Mouse (Mus musculus) adrenal gland, adult 18-20 months (tissue): ENCODE results near the gene Sipa1l3. TPM values are rescaled to one million over a fixed set of nuclear protein-coding genes. Genes with fewer than 3 reads are reported as not detected.

Source experiments
- DNase-seq, 2 experiments: peaks; one replicate each; pipeline ENCODE4 v3.0.0; 2021 to 2022; ENCODE audit warnings: low spot score in 2 of 2
- total RNA-seq, 2 experiments: library from RNA; stranded (reverse); gene quantifications; 1 replicate in 1 of 2; 2 replicates in 1 of 2; pipeline ENCODE4 v1.2.3; 2021

Gene Sipa1l3
- total RNA-seq, 2 experiments from 2014 or later = 23.5 to 42.5 TPM

DNA sequence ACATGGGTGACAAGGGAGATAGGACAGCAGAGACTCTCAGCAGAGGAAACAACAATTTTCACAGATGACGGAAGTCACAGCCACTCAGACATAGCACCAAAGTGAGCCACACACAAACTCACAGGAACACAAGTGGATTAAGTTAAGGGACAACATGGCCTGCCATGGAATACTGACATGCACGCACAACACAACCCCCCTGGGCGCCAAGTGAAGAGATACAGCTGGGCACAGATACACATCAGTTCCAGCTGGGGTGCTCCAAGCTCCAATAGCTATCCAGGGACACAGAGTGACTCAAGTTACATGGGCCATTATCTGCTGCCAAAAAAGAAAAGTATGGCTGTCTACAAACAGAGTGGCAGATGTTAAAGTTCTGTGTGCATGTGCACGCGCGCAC is 228.6 kb downstream of the Sipa1l3 start:
- DNase-seq = no peak

DNA sequence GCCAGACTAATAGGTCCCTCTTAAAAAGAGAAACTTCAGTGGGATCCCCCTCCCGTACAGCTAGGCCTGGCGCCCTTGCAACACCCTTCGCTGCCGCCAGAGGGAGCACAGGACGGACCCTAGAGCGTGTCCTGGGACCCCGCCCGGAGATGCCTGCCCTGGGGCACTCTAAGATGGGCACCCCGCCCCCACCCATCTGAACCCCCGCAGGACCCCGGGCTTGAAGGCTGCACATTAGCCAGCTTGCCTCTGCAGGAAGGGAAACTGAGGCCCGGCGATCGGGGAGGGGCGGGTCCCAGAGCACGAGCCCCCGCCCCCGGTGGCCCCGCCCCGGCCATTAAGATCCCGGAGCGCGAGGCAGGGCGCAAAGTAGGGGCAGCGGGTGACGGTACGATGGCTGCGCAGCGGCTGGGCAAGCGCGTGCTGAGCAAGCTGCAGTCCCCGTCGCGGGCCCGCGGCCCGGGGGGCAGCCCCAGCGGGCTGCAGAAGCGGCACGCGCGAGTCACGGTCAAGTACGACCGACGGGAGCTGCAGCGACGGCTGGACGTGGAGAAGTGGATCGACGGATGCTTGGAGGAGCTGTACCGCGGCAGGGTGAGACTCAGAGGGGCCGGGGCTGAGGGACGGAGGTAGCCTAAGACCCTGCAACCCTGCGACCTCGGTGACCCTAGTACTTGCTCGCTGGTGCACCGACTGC is 229.4 kb downstream of the Sipa1l3 start, which contains the start of gene Ppp1r14a:
TSS of gene Ppp1r14a (plus strand) at position 367 of the 697 bp plus-strand sequence.
- peak; percentile 64 to 72 for DNase-seq

DNA sequence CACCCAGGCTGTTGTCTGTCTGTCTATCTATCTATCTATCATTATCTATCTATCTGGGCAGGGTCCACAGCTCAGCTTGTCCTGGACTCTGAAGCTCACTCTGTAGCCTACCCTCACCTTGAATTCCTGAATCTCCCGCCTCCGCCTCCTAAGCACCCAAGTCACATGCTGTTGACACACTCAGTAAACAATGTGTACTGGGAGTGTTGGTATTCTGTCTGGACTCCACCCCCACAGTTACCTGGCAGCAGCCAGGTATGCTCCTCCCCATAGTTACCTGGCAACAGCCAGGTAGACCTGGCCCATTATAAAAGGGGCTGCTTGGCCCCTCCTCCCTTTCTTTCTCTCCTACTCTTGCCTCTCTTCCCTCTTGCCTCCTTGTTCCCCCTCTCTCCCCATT is 230.4 kb downstream of the Sipa1l3 start:
- no peak for DNase-seq

DNA sequence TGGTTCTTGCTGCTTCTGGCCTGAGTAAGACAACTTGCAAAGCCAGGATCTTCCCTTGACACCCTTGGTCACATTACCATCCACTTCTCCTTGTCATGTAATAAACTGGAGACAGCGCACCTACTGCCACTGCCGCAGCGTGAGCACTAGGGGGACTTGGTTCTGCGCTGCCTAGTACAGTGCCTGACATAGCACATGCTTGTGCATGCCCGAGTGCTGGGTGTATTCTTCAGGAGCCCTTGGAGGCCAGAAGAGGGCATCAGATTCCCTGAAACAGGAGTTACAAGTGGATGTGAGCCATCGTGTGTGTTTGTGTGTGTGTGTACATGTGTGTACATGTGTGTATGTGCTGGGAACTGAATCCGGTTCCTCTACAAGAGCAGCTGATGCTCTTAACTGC is 231.0 kb downstream of the Sipa1l3 start:
- no peak for DNase-seq

DNA sequence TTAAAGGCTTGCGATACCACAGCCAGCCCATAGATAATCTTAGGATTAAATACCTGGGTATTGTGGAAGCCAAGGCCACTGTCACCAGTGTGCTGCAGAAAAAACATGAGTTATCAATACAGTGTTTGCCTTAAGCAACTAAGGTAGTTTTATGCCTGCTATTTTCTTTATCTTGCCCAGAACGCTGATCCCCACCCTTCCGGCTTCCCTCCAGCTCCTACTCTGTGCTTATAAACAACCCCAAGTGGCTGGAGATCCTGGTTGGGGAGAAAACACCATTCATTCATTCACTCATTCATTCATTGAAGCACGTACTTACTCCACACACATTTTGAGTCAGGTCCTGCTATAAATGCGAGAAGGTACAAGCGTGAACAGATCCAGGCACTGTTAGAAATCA is 233.9 kb downstream of the Sipa1l3 start:
- DNase-seq = no peak

DNA sequence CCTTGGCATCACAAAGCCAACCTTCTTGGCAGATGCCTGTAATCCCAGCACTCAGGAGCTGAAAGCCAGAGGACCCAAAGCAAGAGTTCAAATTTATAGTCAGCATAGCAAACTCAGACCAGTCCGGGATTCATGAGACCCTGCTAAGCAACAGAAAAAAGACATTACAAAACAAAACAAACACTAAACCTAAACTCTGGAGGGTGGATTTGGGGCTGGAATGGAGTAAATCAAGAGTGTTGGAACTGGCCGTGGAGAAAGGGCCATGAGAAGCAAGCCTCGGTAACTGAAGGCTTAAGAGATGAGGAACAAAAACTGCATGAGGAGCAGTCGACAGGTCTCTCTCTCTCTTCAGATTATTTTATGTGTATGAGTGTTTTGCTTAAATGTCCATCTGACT is 234.6 kb downstream of the Sipa1l3 start:
- DNase-seq = no peak

DNA sequence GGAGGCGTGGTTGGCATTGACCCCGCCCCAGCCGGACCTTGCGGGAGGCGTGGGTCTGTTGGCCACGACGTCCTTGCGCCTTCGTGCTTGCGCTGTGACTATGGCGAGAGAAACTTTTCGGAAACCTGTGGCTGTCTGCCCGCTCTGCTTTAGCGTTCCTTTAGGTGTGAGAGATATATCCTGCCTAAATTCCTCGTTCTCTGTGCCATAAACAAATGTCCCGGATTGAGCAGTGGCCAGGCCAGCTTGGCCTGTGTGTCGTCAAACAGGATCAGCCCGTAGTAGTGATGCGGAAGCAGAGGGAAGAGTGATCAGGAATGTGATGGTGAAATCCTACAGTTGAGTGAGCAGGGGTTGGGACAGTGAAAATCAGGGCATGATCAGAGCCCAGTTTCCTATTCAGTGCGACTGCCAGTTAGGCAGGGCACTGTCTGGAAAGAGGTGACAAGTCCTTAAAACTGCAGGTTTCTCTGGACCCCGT is 236.3 kb downstream of the Sipa1l3 start:
- DNase-seq = no peak

DNA sequence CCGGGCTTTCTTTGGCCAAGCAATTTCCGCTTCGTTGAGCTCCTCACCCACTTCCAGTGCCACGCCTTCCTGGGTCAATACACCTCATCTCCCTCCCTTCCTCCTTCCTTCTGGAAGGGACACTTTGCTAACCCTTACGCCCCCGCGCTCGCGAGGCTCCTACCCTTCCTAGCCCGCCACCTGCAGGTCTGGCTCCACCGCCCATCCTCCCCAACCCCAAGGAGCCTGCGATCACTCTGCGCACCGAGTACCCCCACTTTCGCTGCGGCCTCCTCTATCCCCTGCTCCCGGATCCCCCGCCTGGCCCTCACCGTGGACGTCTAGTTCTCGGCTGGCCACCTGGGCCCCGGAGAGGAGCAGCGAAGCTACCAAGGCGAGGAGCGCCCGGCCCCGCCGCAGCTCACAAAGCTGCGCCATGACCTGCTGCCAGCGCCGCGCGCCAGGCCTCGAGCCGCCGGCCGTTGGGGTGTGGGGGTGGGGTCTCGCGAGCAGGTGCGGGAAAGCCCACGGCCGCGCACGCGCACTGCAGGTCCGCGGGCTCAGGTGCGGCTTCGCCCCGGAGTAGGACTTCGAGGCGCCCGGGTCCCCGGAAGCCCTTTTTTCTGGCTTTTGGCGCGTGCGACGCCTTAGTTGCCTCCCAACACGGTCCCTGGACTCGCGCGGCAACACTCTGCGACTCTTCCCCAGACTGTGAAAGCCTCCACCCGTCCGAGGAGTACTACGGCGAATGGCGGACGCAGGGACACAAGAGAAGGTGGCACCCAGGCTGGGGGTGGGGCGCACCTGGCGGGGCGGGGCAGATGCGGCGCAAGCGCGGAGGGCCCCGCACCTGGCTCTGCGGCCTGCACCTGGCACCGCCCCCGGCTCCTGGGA is 237.0 kb downstream of the Sipa1l3 start, which contains the start of gene Spint2:
TSS of gene Spint2 (minus strand) at position 712 of the 873 bp plus-strand sequence.
- peak; percentile 63 to 78 for DNase-seq

DNA sequence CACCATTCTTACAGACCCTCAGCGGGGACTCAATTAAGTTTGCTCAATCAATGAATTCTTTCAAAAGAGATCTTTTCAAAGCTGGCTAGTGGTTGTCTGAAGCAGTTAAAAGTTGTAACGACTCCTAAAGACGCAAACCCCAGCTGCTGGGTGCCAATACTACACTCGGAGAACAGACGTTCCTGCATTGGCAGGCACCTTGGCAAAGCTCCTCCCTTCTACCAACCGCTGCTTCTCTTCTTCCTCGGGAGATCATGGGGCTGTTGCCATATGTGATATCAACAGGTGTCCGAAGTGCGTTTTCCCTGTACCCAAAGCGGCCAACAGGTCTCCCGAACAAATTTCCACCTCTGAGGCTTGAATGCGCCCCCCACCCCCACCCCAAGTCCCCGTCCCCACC is 237.6 kb downstream of the Sipa1l3 start:
- no peak for DNase-seq

DNA sequence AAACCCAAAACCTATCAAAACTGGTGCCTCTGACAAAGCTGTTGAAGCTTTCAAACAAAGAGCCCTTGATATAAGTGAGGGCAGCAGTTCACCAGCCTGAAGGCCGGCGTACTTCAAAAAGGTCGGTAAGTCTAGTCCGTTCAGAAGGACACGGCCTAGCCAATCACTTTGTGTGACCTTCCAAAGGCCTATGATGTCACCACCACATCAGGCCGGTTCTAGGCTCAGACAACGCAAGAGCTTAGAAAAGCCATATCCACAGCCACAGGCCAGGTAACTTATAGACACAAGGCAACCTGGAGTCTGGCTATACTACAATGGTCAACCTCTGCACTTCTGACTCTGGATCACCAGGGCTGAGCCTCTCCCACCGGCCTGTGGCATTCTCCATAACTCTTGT is 238.5 kb downstream of the Sipa1l3 start:
- DNase-seq = peak in 1 of 2 experiments; percentile 24

DNA sequence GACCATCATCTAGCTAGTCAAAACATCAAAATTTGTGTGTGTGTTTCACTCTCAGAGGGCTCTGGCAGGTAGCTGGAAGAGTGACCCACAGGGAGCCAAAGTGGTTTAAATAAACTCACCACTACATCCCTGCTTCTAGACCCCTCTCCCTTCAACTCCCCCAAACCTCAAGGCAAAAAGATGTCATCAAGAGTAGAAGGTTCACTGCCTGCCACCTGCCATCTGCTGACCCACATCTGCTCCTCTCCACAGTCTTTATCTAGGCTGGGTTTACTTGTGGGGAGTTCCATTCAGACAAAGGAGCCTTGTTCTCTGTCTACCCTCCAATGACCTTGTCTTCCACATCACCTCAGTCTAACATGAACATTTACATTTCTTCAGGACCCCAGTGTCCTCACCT is 239.2 kb downstream of the Sipa1l3 start:
- no peak for DNase-seq

DNA sequence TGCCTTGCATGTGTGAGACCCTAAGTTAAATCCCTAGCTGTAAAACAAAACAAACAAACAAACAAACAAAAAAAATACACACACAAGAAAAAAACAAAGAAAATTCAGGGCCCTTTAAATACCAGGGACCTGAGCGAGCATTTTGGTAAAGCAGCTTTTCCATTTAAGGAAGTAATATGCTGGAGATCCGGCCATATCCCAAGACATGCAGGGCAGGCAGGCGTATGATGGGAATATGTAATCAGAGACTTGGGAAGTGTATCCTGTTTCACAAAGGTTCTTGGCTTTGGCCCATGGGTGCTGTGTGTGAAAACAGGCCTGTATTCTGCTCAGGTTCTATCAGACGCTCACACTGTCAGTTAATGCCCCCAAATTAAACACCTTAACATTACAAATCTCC is 240.9 kb downstream of the Sipa1l3 start:
- DNase-seq = no peak

DNA sequence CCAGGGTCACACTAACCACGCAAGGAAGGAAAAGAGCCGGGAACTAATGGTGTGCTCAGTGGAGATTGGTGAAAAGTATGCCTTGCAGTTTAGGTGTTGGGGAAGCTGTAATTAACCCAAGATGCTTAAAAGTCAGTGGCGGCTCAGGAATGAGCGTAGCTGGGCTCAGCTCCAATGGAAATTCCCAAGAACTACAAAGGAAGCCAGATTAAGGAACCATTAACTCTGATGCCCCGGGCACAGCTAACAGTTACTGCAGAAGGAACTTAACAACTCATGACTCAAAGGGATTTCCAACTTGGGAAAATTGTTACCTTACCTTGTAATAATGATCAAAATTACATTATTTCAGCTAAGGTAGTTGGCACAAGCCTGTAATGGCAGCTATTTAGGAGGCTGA is 241.7 kb downstream of the Sipa1l3 start:
- no peak for DNase-seq

DNA sequence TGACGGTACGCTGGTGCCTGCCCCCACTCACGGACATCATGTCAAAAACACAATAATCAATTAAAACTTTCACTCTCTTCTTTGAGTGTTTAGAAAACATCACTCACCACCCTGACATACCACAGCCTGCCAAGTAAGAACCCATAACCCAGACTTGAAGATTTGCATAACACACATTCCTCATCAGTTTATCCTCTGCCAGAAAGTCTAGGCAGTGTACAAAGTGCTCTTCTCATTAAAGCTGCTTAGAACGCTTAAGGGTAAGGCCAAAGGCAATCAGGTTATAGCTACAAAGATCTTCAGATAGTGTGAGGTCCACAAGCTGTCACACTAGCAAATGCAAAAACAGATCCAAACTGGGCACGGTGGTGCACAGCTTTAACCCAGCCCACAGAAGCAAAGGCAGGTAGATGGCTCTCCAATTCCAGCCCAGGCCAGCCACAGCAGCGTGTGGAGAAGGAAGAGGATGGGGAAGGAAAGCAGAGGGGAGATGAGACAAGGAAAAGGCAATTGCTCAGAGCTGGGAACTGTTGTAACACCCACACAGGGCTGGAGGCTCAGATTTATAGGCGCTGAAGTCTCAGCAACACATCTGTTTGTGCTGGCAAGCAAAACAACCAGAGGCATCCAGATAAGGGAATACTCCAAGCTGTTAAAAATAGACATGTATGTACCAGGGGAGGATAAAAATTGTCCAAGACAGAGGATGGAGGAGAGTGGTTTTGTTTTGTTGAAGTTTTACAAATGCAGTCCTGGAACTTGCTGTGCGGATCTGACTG is 246.6 kb downstream of the Sipa1l3 start:
- no peak for DNase-seq

DNA sequence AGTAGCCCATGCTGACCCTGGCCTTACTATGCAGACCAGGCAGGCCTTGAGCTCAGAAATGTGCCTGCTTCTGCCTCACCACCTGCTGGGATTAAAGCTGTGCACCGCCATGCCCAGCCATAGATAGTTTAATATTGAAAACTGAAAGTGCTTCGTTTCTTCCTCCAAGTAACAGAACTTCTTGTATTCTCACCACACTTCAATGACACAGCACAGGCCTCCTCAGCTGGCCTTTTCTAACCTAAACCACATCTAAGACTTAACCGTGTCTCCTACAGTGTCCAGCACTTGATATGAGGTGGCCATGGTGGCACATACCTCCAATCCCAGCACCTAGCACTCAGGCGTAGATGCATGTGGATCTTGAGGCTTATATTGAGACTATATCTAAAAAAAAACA is 248.0 kb downstream of the Sipa1l3 start:
- no peak for DNase-seq

Other genes with a start within 250 kb of the Sipa1l3 start
- 10 to 100 TPM; 48.4 to 83.8 TPM for gene Spint2, start 236.7 kb downstream of the Sipa1l3 start, total RNA-seq
- gene Ppp1r14a, start 229.3 kb downstream of the Sipa1l3 start, total RNA-seq = 1 to 10 TPM; 4.8 TPM
- gene Dpf1, start 214.7 kb downstream of the Sipa1l3 start, total RNA-seq = 1 to 10 TPM; 1.8 to 4.5 TPM
- not detected for gene Catsperg2, start 208.4 kb upstream of the Sipa1l3 start, total RNA-seq
- 10 to 100 TPM; 14.8 to 15.2 TPM for gene Zfp84, start 249.9 kb upstream of the Sipa1l3 start, total RNA-seq